Mouse (Mus musculus): ENCODE measurements around the gene Olfr358. TPM values are rescaled to one million over a fixed set of nuclear protein-coding genes. Genes with fewer than 3 reads are reported as not detected.

The Olfr358 gene
- polyA plus RNA-seq (2015; fragmentation: Nextera tagmentation; extraction: Ambion mirVana): not detected in 2 replicates

DNA sequence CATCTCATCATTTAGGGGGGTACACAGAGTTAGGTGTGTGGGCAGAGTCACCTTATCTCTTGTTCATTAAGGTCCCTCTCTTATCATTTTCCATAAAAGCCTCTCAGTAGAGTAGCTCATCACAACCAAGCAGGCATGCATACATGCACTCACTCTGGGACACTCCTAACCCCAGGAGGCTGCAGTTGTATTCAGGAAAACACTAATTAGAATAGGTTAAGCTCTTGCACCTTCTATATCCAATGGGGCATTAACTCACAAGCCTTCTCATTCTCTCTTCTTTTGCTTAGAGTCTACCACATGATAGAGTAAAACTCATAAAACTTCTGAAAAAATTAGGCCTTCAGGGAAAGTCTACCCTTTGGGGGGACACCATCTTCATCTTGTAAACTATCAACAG lies at the start of gene Olfr358:
Olfr358 (minus strand) TSS at position 101 of the 400 bp plus-strand sequence.
- Histone ChIP-seq H3K9ac (replicated peaks; ENCODE audit: low read depth) (no peak within 1 kb of the TSS), H3K27me3 (replicated peaks; ENCODE audit: insufficient read depth, low read length) (no peaks in the 10 kb centered on the region), H3K27ac (ENCODE audit: low read length) (no peak within 1 kb of the TSS), H3K4me2 (replicated peaks; ENCODE audit: low read depth, low read length) (no peak within 1 kb of the TSS), H3K4me1 (ENCODE audit: insufficient read depth, low read depth, low read length) (no peaks in the 10 kb centered on the region), H3K4me3 (ENCODE audit: low read depth, low read length) (no peak within 1 kb of the TSS), H3K9me3 (ENCODE audit: low read length) (no peaks in the 10 kb centered on the region), H3K36me3 (ENCODE audit: insufficient read depth, low read length) (no peaks in the 10 kb centered on the region)
- ATAC-seq (no peak), DNase-seq (ENCODE audit: low spot score) (peak; percentile 2)
- TF ChIP-seq CTCF (IDR thresholded peaks at IDR 0.05) (no peak), EP300 (IDR thresholded peaks at IDR 0.05) (no peak)

- Histone ChIP-seq H3K9ac (replicated peaks; ENCODE audit: low read depth) (no peak overlapping the region), H3K4me3 (ENCODE audit: low read depth, low read length) (no peak overlapping the region), H3K36me3 (ENCODE audit: insufficient read depth, low read length) (no peaks in the 10 kb centered on the region), H3K4me2 (replicated peaks; ENCODE audit: low read depth, low read length) (no peak overlapping the region), H3K9me3 (ENCODE audit: low read length) (no peaks in the 10 kb centered on the region; the same call in 1 of the 2 replicates), H3K27me3 (replicated peaks; ENCODE audit: insufficient read depth, low read length) (no peaks in the 10 kb centered on the region), H3K27ac (ENCODE audit: low read length) (no peak overlapping the region), H3K4me1 (ENCODE audit: insufficient read depth, low read depth, low read length) (no peaks in the 10 kb centered on the region)
- DNase-seq (ENCODE audit: low spot score) (no peak), ATAC-seq (no peak)
- 82% methylated on average over 1 of the region's 1 CpGs for WGBS
- TF ChIP-seq EP300 (IDR thresholded peaks at IDR 0.05) (no peak), CTCF (IDR thresholded peaks at IDR 0.05) (no peak)
Measured at GRCm38 (mm10) chr2:36997030-36997429, 12.1 kb downstream of the Olfr358 start.

GRCm38 (mm10) chr2:36993527-36993926 lies 15.6 kb downstream of the Olfr358 start, which contains the start of gene Olfr357:
TSS of gene Olfr357 (plus strand) at chr2:36993827.
- ATAC-seq: no peak

More at GRCm38 (mm10) chr2:36993527-36993926, 15.6 kb downstream of the Olfr358 start, which contains the start of gene Olfr357:
- no peaks in the 10 kb centered on the region for H3K9me3 ChIP-seq (ENCODE audit: low read length)
- H3K27ac ChIP-seq (ENCODE audit: low read length): no peak within 1 kb of the TSS
- no peak for DNase-seq (ENCODE audit: low spot score)
- no peaks in the 10 kb centered on the region for H3K27me3 ChIP-seq (replicated peaks; ENCODE audit: insufficient read depth, low read length)
- TF ChIP-seq CTCF (IDR thresholded peaks at IDR 0.05) (no peak), EP300 (IDR thresholded peaks at IDR 0.05) (no peak)
- no peak within 1 kb of the TSS for H3K4me2 ChIP-seq (replicated peaks; ENCODE audit: low read depth, low read length)
- no peak within 1 kb of the TSS for H3K4me3 ChIP-seq (ENCODE audit: low read depth, low read length)
- WGBS: 26% methylated on average over 1 of the region's 1 CpGs
- no peaks in the 10 kb centered on the region for H3K36me3 ChIP-seq (ENCODE audit: insufficient read depth, low read length)
- no peak within 1 kb of the TSS for H3K9ac ChIP-seq (replicated peaks; ENCODE audit: low read depth)
- H3K4me1 ChIP-seq (ENCODE audit: insufficient read depth, low read depth, low read length): no peaks in the 10 kb centered on the region

Other genes starting within 250 kb of the Olfr358 start
- not detected in 2 replicates for gene Olfr348, start 225.1 kb downstream of the Olfr358 start, polyA plus RNA-seq (2015; fragmentation: Nextera tagmentation; extraction: Ambion mirVana)
- not detected in 2 replicates for gene Olfr50, start 218.8 kb downstream of the Olfr358 start, polyA plus RNA-seq (2015; fragmentation: Nextera tagmentation; extraction: Ambion mirVana)
- not detected in 2 replicates for gene Olfr3, start 192.3 kb downstream of the Olfr358 start, polyA plus RNA-seq (2015; fragmentation: Nextera tagmentation; extraction: Ambion mirVana)
- not detected in 2 replicates for gene Olfr350, start 163.0 kb downstream of the Olfr358 start, polyA plus RNA-seq (2015; fragmentation: Nextera tagmentation; extraction: Ambion mirVana)
- gene Olfr351, start 146.7 kb downstream of the Olfr358 start, polyA plus RNA-seq (2015; fragmentation: Nextera tagmentation; extraction: Ambion mirVana): not detected in 2 replicates
- gene Olfr352, start 140.9 kb downstream of the Olfr358 start, polyA plus RNA-seq (2015; fragmentation: Nextera tagmentation; extraction: Ambion mirVana): not detected in 2 replicates
- not detected in 2 replicates for gene Olfr353, start 116.4 kb downstream of the Olfr358 start, polyA plus RNA-seq (2015; fragmentation: Nextera tagmentation; extraction: Ambion mirVana)
- not detected in 2 replicates for gene Olfr354, start 103.7 kb downstream of the Olfr358 start, polyA plus RNA-seq (2015; fragmentation: Nextera tagmentation; extraction: Ambion mirVana)
- not detected in 2 replicates for gene Olfr355, start 80.4 kb downstream of the Olfr358 start, polyA plus RNA-seq (2015; fragmentation: Nextera tagmentation; extraction: Ambion mirVana)
- gene Olfr356, start 72.2 kb downstream of the Olfr358 start, polyA plus RNA-seq (2015; fragmentation: Nextera tagmentation; extraction: Ambion mirVana): not detected in 2 replicates
- not detected in 2 replicates for gene Olfr357, start 15.5 kb downstream of the Olfr358 start, polyA plus RNA-seq (2015; fragmentation: Nextera tagmentation; extraction: Ambion mirVana)
- not detected in 2 replicates for gene Olfr360, start 56.4 kb upstream of the Olfr358 start, polyA plus RNA-seq (2015; fragmentation: Nextera tagmentation; extraction: Ambion mirVana)
- not detected in 2 replicates for gene Olfr361, start 80.0 kb upstream of the Olfr358 start, polyA plus RNA-seq (2015; fragmentation: Nextera tagmentation; extraction: Ambion mirVana)
- not detected in 2 replicates for gene Olfr362, start 108.6 kb upstream of the Olfr358 start, polyA plus RNA-seq (2015; fragmentation: Nextera tagmentation; extraction: Ambion mirVana)
- gene Olfr364-ps1, start 130.0 kb upstream of the Olfr358 start, polyA plus RNA-seq (2015; fragmentation: Nextera tagmentation; extraction: Ambion mirVana): not detected in 2 replicates
- not detected in 2 replicates for gene Olfr365, start 178.9 kb upstream of the Olfr358 start, polyA plus RNA-seq (2015; fragmentation: Nextera tagmentation; extraction: Ambion mirVana)
- gene Olfr366, start 202.2 kb upstream of the Olfr358 start, polyA plus RNA-seq (2015; fragmentation: Nextera tagmentation; extraction: Ambion mirVana): not detected in 2 replicates